Mouse (Mus musculus) myocyte (in vitro differentiated cells): Measurements from ENCODE around the gene Ccndbp1. TPM values are rescaled to one million over a fixed set of nuclear protein-coding genes. Genes with fewer than 3 reads are reported as not detected.
A peak's percentile ranks its signal among the peaks of the same experiment; 100 is the strongest.
"Not testable (repeated sequence)": the region's sequence is repeated elsewhere in the genome, so short reads cannot be mapped to it uniquely, and the experiment has no call there.

Source experiments
- H3K27me3 ChIP-seq: one replicate; pipeline ENCODE4 v1.6.1; 2011; ENCODE audit not compliant: control insufficient read depth, insufficient read depth, insufficient read length
- H3K36me3 ChIP-seq: one replicate; pipeline ENCODE4 v1.6.1; 2011; ENCODE audit not compliant: control insufficient read depth, insufficient read depth
- H3K4me2 ChIP-seq: one replicate; pipeline ENCODE4 v1.6.1; 2011; ENCODE audit warnings: low read depth, control low read depth
- H3K4me3 ChIP-seq: one replicate; pipeline ENCODE4 v1.5.1; 2011; ENCODE audit warnings: mild to moderate bottlenecking, control low read depth, moderate library complexity
- H3K79me2 ChIP-seq: one replicate; pipeline ENCODE4 v1.6.1; 2011; ENCODE audit not compliant: control insufficient read depth, insufficient read depth
- H3ac ChIP-seq: one replicate; pipeline ENCODE4 v1.6.1; 2011; ENCODE audit not compliant: control insufficient read depth, insufficient read length
- CEBPB ChIP-seq: IDR thresholded peaks from 2 replicates; pipeline ENCODE4 v1.6.1; 2011; ENCODE audit warnings: mild to moderate bottlenecking, moderate library complexity; ENCODE audit not compliant: poor library complexity, insufficient read depth, severe bottlenecking
- E2F4 ChIP-seq: IDR thresholded peaks from one replicate; pipeline ENCODE4 v1.6.1; 2011; ENCODE audit warnings: mild to moderate bottlenecking, control low read depth, moderate library complexity; ENCODE audit not compliant: insufficient read depth
- MAX ChIP-seq: IDR thresholded peaks from one replicate; pipeline ENCODE4 v1.6.1; 2011; ENCODE audit warnings: low read depth, mild to moderate bottlenecking, control low read depth
- MYOD1 ChIP-seq, 3 experiments: IDR thresholded peaks; one replicate each; pipeline ENCODE4 v1.6.1; 2011; ENCODE audit warnings: control low read depth in 2 of 3, low read depth in 2 of 3, mild to moderate bottlenecking in 2 of 3, moderate library complexity in 1 of 3; ENCODE audit not compliant: insufficient read length in 2 of 3, control insufficient read depth in 1 of 3
- MYOG ChIP-seq, 3 experiments: IDR thresholded peaks; one replicate each; pipeline ENCODE4 v1.6.1; 2011; ENCODE audit warnings: control low read depth in 2 of 3, low read depth in 2 of 3, mild to moderate bottlenecking in 2 of 3; ENCODE audit not compliant: insufficient read length in 2 of 3, control insufficient read depth in 1 of 3, insufficient read depth in 1 of 3
- POLR2A ChIP-seq: IDR thresholded peaks from one replicate; pipeline ENCODE4 v1.6.1; 2011; ENCODE audit warnings: low read depth, mild to moderate bottlenecking, control low read depth, moderate library complexity; ENCODE audit not compliant: insufficient read length
- POLR2AphosphoS2 ChIP-seq: IDR thresholded peaks from one replicate; pipeline ENCODE4 v1.6.1; 2011; ENCODE audit warnings: low read depth, control low read depth; ENCODE audit not compliant: insufficient read length
- REST ChIP-seq: IDR thresholded peaks from one replicate; pipeline ENCODE4 v1.6.1; 2011; ENCODE audit warnings: mild to moderate bottlenecking, control low read depth, moderate library complexity; ENCODE audit not compliant: insufficient read depth, insufficient read length
- SRF ChIP-seq: IDR thresholded peaks from one replicate; pipeline ENCODE4 v1.6.1; 2011; ENCODE audit warnings: low read depth; ENCODE audit not compliant: control insufficient read depth, insufficient read length
- TCF12 ChIP-seq: IDR thresholded peaks from one replicate; pipeline ENCODE4 v1.6.1; 2011; ENCODE audit warnings: mild to moderate bottlenecking, control low read depth; ENCODE audit not compliant: poor library complexity, insufficient read depth, severe bottlenecking
- TCF3 ChIP-seq: IDR thresholded peaks from one replicate; pipeline ENCODE4 v1.6.1; 2011; ENCODE audit warnings: low read depth, control low read depth; ENCODE audit not compliant: insufficient read length
- USF1 ChIP-seq: IDR thresholded peaks from one replicate; pipeline ENCODE4 v1.6.1; 2011; ENCODE audit warnings: low read depth, mild to moderate bottlenecking, control low read depth, moderate library complexity
- polyA plus RNA-seq: library from polyadenylated mRNA; unstranded; fragments of >200 nt; fragmentation: generic; extraction: Trizol; gene quantifications from one replicate; pipeline ENCODE4 v1.2.1, GENCODE M21; 2012; ENCODE audit warnings: missing spikeins

Gene Ccndbp1
- polyA plus RNA-seq, 1 experiment = 48.4 TPM

DNA sequence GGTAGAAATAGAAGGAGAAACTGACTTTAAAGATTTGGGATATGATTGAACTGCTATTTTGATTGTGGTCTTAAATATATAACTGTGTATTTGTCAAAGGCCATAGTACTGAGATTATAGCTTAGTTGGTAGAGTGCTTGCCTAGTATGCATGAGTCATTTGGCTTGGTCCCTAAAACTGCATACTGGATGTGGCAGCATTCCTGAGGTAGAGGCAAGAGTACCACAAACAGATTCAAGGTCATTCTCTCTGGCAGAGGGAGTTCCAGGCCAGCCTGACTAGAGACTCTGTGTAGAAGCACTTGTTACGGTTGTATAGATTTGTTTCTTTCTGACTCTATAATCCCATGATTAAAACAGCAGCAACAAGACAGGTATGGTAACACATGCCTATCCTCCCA is 28.4 kb upstream of the Ccndbp1 start:
- Histone ChIP-seq H3K4me2 (peak overlapping the region; percentile 56), H3ac (no peak overlapping the region), H3K4me3 (no peak overlapping the region), H3K36me3 (no peaks in the 10 kb centered on the region), H3K79me2 (no peaks in the 10 kb centered on the region), H3K27me3 (no peaks in the 10 kb centered on the region)
- TF ChIP-seq MAX (no peak), USF1 (no peak), TCF12 (no peak), POLR2A (no peak), MYOG (IDR thresholded peaks at IDR 0.05; ENCODE audit: control insufficient read depth in 1 of 3, insufficient read depth in 1 of 3, insufficient read length in 2 of 3, low read depth in 2 of 3) (no peak), TCF3 (no peak), MYOD1 (IDR thresholded peaks at IDR 0.05; ENCODE audit: control insufficient read depth in 1 of 3, insufficient read length in 2 of 3, low read depth in 2 of 3) (no peak), REST (no peak), E2F4 (no peak), CEBPB (no peak), POLR2AphosphoS2 (no peak), SRF (no peak)

DNA sequence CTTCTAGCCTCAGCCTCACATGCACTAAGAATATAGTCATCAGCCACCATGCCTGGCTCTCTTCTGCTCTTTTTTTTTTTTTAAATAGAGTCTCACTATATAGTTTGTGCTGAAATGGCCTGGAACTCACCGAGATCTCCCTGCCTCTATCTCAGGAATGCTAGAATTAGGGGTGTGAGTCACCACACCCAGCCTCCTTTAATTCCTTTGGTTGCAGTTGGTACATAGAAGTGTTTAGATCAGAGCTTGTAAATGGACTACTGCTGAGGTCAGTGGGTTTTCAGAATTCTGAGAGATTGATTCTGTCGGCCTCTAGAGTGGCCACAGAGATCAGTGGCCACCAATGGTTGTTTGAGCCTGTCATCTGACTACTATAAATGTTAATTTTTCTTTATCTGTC is 27.3 kb upstream of the Ccndbp1 start:
- Histone ChIP-seq H3K36me3 (no peaks in the 10 kb centered on the region), H3K4me2 (peak overlapping the region; percentile 56), H3ac (no peak overlapping the region), H3K4me3 (no peak overlapping the region), H3K79me2 (no peaks in the 10 kb centered on the region), H3K27me3 (no peaks in the 10 kb centered on the region)
- no peak for TF ChIP-seq REST
- TF ChIP-seq CEBPB = no peak
- TF ChIP-seq E2F4 = no peak
- TF ChIP-seq MAX = no peak
- no peak for TF ChIP-seq SRF
- TF ChIP-seq MYOD1 (IDR thresholded peaks at IDR 0.05; ENCODE audit: control insufficient read depth in 1 of 3, insufficient read length in 2 of 3, low read depth in 2 of 3) = no peak
- no peak for TF ChIP-seq POLR2A
- TF ChIP-seq TCF12 = no peak
- TF ChIP-seq MYOG (IDR thresholded peaks at IDR 0.05; ENCODE audit: control insufficient read depth in 1 of 3, insufficient read depth in 1 of 3, insufficient read length in 2 of 3, low read depth in 2 of 3) = no peak
- TF ChIP-seq POLR2AphosphoS2 = no peak
- TF ChIP-seq TCF3 = no peak

GRCm38 (mm10) chr2:120983611-120984010 is 24.6 kb upstream of the Ccndbp1 start:
- H3K79me2 ChIP-seq = no peaks in the 10 kb centered on the region
- H3K27me3 ChIP-seq = no peaks in the 10 kb centered on the region
- no peak overlapping the region for H3ac ChIP-seq
- H3K4me3 ChIP-seq = no peak overlapping the region
- H3K4me2 ChIP-seq = no peak overlapping the region
- no peak for TF ChIP-seq POLR2AphosphoS2
- TF ChIP-seq MYOG (IDR thresholded peaks at IDR 0.05; ENCODE audit: control insufficient read depth in 1 of 3, insufficient read depth in 1 of 3, insufficient read length in 2 of 3, low read depth in 2 of 3) = no peak
- no peak for TF ChIP-seq TCF12
- no peak for TF ChIP-seq POLR2A
- no peak for TF ChIP-seq MAX
- no peak for TF ChIP-seq SRF
- no peak for TF ChIP-seq TCF3
- no peak for TF ChIP-seq USF1
- TF ChIP-seq E2F4 = no peak
- no peak for TF ChIP-seq REST
- no peak for TF ChIP-seq CEBPB
- TF ChIP-seq MYOD1 (IDR thresholded peaks at IDR 0.05; ENCODE audit: control insufficient read depth in 1 of 3, insufficient read length in 2 of 3, low read depth in 2 of 3) = no peak
- H3K36me3 ChIP-seq = no peaks in the 10 kb centered on the region

DNA sequence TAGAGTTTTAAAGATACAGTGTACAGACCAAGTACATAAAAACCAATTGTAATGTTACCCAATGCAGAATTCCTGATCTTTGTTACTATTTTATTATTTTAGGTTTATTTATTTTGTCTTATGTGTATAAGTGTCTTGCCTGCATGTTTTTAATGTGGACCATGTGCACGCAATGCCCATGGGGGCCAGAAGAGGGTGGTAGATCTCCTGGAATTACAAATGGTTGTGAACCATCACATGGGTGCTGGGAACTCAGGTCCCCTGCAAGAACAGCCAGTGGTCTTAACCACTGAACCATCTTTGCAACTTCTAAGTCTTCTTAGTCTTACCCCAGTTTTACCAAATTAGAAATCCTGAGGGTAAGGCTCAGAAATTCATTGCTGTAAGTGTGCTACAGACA is 23.0 kb upstream of the Ccndbp1 start:
- Histone ChIP-seq H3K4me2 (no peak overlapping the region), H3K36me3 (no peaks in the 10 kb centered on the region), H3ac (no peak overlapping the region), H3K4me3 (no peak overlapping the region), H3K79me2 (no peaks in the 10 kb centered on the region), H3K27me3 (no peaks in the 10 kb centered on the region)
- no peak for TF ChIP-seq USF1
- TF ChIP-seq MAX = no peak
- TF ChIP-seq POLR2AphosphoS2 = no peak
- no peak for TF ChIP-seq TCF12

DNA sequence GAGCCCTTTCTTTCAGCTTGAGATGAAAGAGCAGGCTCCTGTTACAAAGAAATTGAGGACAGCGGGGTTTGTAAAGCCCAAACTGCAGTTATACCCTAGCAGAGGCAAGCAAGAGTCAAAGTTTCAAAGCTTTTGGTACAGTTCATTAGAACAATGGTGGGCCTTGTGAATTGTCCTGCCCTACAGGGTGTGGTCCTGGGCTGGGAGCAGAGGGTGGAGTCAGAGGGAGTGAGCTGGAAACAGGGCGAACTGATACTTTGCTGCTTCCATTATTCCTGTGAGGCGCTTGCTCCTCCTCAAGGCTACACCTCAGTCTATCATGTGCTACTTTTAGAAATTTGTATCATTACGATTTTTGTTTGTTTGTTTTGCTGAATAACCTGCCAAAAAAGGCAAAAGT is 17.0 kb upstream of the Ccndbp1 start:
- Histone ChIP-seq H3ac (no peak overlapping the region), H3K79me2 (no peaks in the 10 kb centered on the region), H3K4me3 (no peak overlapping the region), H3K4me2 (no peak overlapping the region), H3K27me3 (no peaks in the 10 kb centered on the region), H3K36me3 (peaks cover 3% of the 10 kb centered on the region)
- TF ChIP-seq REST = no peak
- no peak for TF ChIP-seq SRF
- TF ChIP-seq MAX = no peak
- no peak for TF ChIP-seq USF1
- no peak for TF ChIP-seq POLR2A
- TF ChIP-seq CEBPB = no peak
- TF ChIP-seq E2F4 = no peak
- no peak for TF ChIP-seq POLR2AphosphoS2
- no peak for TF ChIP-seq MYOG (IDR thresholded peaks at IDR 0.05; ENCODE audit: control insufficient read depth in 1 of 3, insufficient read depth in 1 of 3, insufficient read length in 2 of 3, low read depth in 2 of 3)
- no peak for TF ChIP-seq TCF3
- no peak for TF ChIP-seq MYOD1 (IDR thresholded peaks at IDR 0.05; ENCODE audit: control insufficient read depth in 1 of 3, insufficient read length in 2 of 3, low read depth in 2 of 3)
- no peak for TF ChIP-seq TCF12

DNA sequence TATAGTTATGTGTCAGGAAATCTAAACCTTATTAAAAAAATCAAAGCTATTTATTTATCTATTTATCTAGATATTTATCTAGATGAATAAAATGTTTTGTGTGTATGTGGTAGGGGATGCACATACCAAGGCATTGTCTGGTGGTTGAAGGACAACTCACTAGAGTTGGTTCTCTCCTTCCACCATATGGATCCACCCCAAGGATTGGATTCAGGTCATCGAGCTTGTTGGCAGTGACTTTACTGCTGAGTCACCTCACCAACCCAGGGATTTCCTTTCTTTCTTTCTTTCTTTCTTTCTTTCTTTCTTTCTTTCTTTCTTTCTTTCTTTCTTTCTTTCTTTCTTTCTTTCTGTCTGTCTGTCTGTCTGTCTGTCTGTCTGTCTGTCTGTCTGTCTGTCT is 11.6 kb upstream of the Ccndbp1 start:
- not testable (repeated sequence) for H3K27me3 ChIP-seq, H3K79me2 ChIP-seq, H3K4me2 ChIP-seq, H3K4me3 ChIP-seq, H3ac ChIP-seq
- H3K36me3 ChIP-seq = peaks cover 23% of the 10 kb centered on the region
